In the genomic region with DNA sequence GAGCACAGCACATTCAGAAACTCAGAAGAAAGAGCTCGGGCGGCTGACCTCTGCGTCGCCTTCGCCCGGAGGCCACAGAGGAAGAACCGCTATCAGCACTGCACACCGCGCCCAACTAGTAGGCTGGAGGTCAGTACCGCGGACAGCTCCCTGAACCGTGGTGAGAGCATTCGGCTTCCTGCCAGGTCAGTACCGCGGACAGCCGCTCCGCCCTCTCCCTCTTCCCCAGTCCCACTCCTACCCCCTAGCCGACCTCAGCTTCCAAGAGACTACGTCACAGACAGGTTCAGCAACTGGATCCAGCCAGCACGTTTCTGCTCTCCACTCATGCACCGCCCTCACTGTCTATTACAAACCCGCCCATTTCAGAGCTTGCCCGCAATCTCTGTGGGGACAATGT, we compare ENCODE assay signal across 9 mouse cellular contexts. TPM values are rescaled to one million over a fixed set of nuclear protein-coding genes. Genes with fewer than 3 reads are reported as not detected.
A peak's percentile ranks its signal among the peaks of the same experiment; 100 is the strongest.
DNase-seq lines count a peak whose midpoint lies in the region; ATAC-seq lines count a peak whose summit lies in the region.
"Had no signal": no experiment of that assay in that cellular context is flagged by ENCODE, and none has a peak within 500 bp of the region (broad histone marks: within the 10 kb centered on the region; RNA-seq: fewer than 3 reads in every experiment).

No protein-coding gene starts in this region.

- H3K4me1 ChIP-seq in heart, embryonic 10.5 days: peaks cover 29% of the 10 kb centered on the region
- peaks cover 25% of the 10 kb centered on the region for H3K4me1 ChIP-seq in liver, embryonic 13.5 days (replicated peaks)

- WGBS in heart, embryonic 10.5 days: 2% methylated on average over 23 of the region's 23 CpGs
- WGBS in liver, embryonic 13.5 days (ENCODE audit: insufficient replicate concordance): 4% methylated on average over 23 of the region's 23 CpGs

- H3K27me3 ChIP-seq in heart, embryonic 10.5 days (ENCODE audit: insufficient read depth, poor library complexity, severe bottlenecking): peaks cover 97% of the 10 kb centered on the region
- H3K27me3 ChIP-seq in liver, embryonic 13.5 days: peaks cover 90% of the 10 kb centered on the region

- peak overlapping the region; percentile 8; the same call in 1 of the 2 replicates for H3K4me3 ChIP-seq in heart, embryonic 10.5 days
- no peak overlapping the region for H3K4me3 ChIP-seq in liver, embryonic 13.5 days (replicated peaks)
- H3K4me3 ChIP-seq: hindbrain, embryonic 15.5 days had no signal

- H3K9ac ChIP-seq in liver, embryonic 13.5 days: no peak overlapping the region
- H3K9ac ChIP-seq: hindbrain, embryonic 15.5 days had no signal

- no peaks in the 10 kb centered on the region for H3K9me3 ChIP-seq in heart, embryonic 10.5 days
- H3K9me3 ChIP-seq in liver, embryonic 13.5 days (replicated peaks): no peaks in the 10 kb centered on the region
- H3K9me3 ChIP-seq: hindbrain, embryonic 15.5 days had no signal

- H3K36me3 ChIP-seq in heart, embryonic 10.5 days: no peaks in the 10 kb centered on the region
- H3K36me3 ChIP-seq in liver, embryonic 13.5 days: no peaks in the 10 kb centered on the region
- H3K36me3 ChIP-seq: hindbrain, embryonic 15.5 days had no signal

- peak; percentile 28 for DNase-seq in right cerebral cortex, adult 18-20 months
- no peak for DNase-seq in right cerebral cortex, postnatal 25 days
- DNase-seq in embryo, embryonic 11.5 days (ENCODE audit: low read depth, low spot score): peak; percentile 87
- DNase-seq in heart, embryonic 10.5 days (ENCODE audit: low spot score): peak; percentile 95
- DNase-seq in kidney, postnatal 14 days: peak; percentile 95
- peak; percentile 75 for DNase-seq in liver, embryonic 13.5 days
- DNase-seq in ovary, postnatal 10 days (ENCODE audit: low spot score): peak; percentile 97
- peak; percentile 95 for DNase-seq in thymus, postnatal 4 days

- H3K4me2 ChIP-seq in liver, embryonic 13.5 days: no peak overlapping the region
- H3K4me2 ChIP-seq: hindbrain, embryonic 15.5 days had no signal

- ATAC-seq in liver, embryonic 13.5 days (ENCODE audit: low read depth): peak; percentile 77

- no peak overlapping the region for H3K27ac ChIP-seq in heart, embryonic 10.5 days
- no peak overlapping the region for H3K27ac ChIP-seq in liver, embryonic 13.5 days
- H3K27ac ChIP-seq: hindbrain, embryonic 15.5 days had no signal

RNA-seq across cellular contexts. Expression of a gene that starts 4.4 kb away (rescaled TPM):
- not detected in 2 replicates for polyA plus RNA-seq in heart, embryonic 10.5 days (2016; fragmentation: Nextera tagmentation; extraction: Ambion mirVana)
- polyA plus RNA-seq in liver, embryonic 13.5 days (2015; fragmentation: Nextera tagmentation; extraction: Ambion mirVana): not detected in 2 replicates

RNA-seq across cellular contexts. Expression of a gene that starts 59.9 kb away (rescaled TPM):
- 4.2 and 5.1 TPM in 2 replicates for polyA plus RNA-seq in heart, embryonic 10.5 days (2016; fragmentation: Nextera tagmentation; extraction: Ambion mirVana)
- polyA plus RNA-seq in liver, embryonic 13.5 days (2015; fragmentation: Nextera tagmentation; extraction: Ambion mirVana): 2.2 and 2.7 TPM in 2 replicates
